Mouse (Mus musculus): Measurements from ENCODE around the gene Dynlt1f. TPM values are rescaled to one million over a fixed set of nuclear protein-coding genes. Genes with fewer than 3 reads are reported as not detected.
A peak's percentile ranks its signal among the peaks of the same experiment; 100 is the strongest.
"Not testable (repeated sequence)": the region's sequence is repeated elsewhere in the genome, so short reads cannot be mapped to it uniquely, and the experiment has no call there.

The Dynlt1f gene
- polyA plus RNA-seq, 1 experiment from 2014 or later, result 258 TPM

DNA sequence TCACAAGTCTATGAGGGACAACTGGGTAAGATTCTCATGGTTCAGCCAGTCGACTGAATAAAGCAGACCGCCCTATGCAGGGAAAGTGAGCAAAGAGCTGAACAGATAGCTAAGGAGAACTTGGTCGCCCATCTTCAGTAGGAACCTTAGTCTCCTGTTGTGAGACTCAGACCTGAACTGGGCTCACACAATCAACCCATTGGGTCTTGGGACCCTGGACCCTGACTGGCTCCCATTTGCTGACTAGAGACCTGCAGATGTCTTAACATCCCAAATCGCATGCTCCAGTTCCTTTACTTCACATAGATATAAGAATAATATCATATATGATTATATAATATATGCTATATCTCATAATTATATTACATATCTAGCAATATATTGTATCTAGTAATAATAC, 18.3 kb downstream of the Dynlt1f start:
- not testable (repeated sequence) for H3K27me3 ChIP-seq (ENCODE audit: control insufficient read depth, insufficient read depth, low read depth, low read length); H3K4me1 ChIP-seq (replicated peaks; ENCODE audit: control insufficient read depth, insufficient read depth, low read length); H3K9me3 ChIP-seq (ENCODE audit: control insufficient read depth, low read length); H3K36me3 ChIP-seq (ENCODE audit: control insufficient read depth, insufficient read depth, low read length); H3K27ac ChIP-seq (ENCODE audit: low read length); ATAC-seq (ENCODE audit: low read depth); H3K4me2 ChIP-seq (ENCODE audit: low read depth, low read length); H3K4me3 ChIP-seq (ENCODE audit: low read length); H3K9ac ChIP-seq (ENCODE audit: low read length)
- WGBS, result 93% methylated on average over 4 of the region's 4 CpGs

GRCm38 (mm10) chr17:6636861-6637260, 18.8 kb downstream of the Dynlt1f start:
- Histone ChIP-seq H3K4me2 (ENCODE audit: low read depth, low read length) (no peak overlapping the region), H3K27me3 (ENCODE audit: control insufficient read depth, insufficient read depth, low read depth, low read length) (no peaks in the 10 kb centered on the region), H3K36me3 (ENCODE audit: control insufficient read depth, insufficient read depth, low read length) (no peaks in the 10 kb centered on the region), H3K27ac (ENCODE audit: low read length) (no peak overlapping the region), H3K4me3 (ENCODE audit: low read length) (no peak overlapping the region), H3K9me3 (ENCODE audit: control insufficient read depth, low read length) (no peaks in the 10 kb centered on the region), H3K4me1 (replicated peaks; ENCODE audit: control insufficient read depth, insufficient read depth, low read length) (no peaks in the 10 kb centered on the region), H3K9ac (ENCODE audit: low read length) (no peak overlapping the region)
- no peak for ATAC-seq (ENCODE audit: low read depth)
- 69% methylated on average over 5 of the region's 5 CpGs for WGBS

GRCm38 (mm10) chr17:6635781-6636180, 19.9 kb downstream of the Dynlt1f start:
- 63% methylated on average over 1 of the region's 4 CpGs for WGBS
- H3K4me1 ChIP-seq (replicated peaks; ENCODE audit: control insufficient read depth, insufficient read depth, low read length); H3K4me3 ChIP-seq (ENCODE audit: low read length); ATAC-seq (ENCODE audit: low read depth); H3K27me3 ChIP-seq (ENCODE audit: control insufficient read depth, insufficient read depth, low read depth, low read length); H3K27ac ChIP-seq (ENCODE audit: low read length); H3K9ac ChIP-seq (ENCODE audit: low read length); H3K9me3 ChIP-seq (ENCODE audit: control insufficient read depth, low read length); H3K36me3 ChIP-seq (ENCODE audit: control insufficient read depth, insufficient read depth, low read length); H3K4me2 ChIP-seq (ENCODE audit: low read depth, low read length): not testable (repeated sequence)

GRCm38 (mm10) chr17:6632850-6633249, 22.9 kb downstream of the Dynlt1f start:
- not testable (repeated sequence) for H3K9ac ChIP-seq (ENCODE audit: low read length); H3K9me3 ChIP-seq (ENCODE audit: control insufficient read depth, low read length); ATAC-seq (ENCODE audit: low read depth); H3K27ac ChIP-seq (ENCODE audit: low read length); H3K4me1 ChIP-seq (replicated peaks; ENCODE audit: control insufficient read depth, insufficient read depth, low read length); H3K27me3 ChIP-seq (ENCODE audit: control insufficient read depth, insufficient read depth, low read depth, low read length); H3K36me3 ChIP-seq (ENCODE audit: control insufficient read depth, insufficient read depth, low read length); H3K4me3 ChIP-seq (ENCODE audit: low read length); H3K4me2 ChIP-seq (ENCODE audit: low read depth, low read length)
- 92% methylated on average over 6 of the region's 6 CpGs for WGBS

DNA sequence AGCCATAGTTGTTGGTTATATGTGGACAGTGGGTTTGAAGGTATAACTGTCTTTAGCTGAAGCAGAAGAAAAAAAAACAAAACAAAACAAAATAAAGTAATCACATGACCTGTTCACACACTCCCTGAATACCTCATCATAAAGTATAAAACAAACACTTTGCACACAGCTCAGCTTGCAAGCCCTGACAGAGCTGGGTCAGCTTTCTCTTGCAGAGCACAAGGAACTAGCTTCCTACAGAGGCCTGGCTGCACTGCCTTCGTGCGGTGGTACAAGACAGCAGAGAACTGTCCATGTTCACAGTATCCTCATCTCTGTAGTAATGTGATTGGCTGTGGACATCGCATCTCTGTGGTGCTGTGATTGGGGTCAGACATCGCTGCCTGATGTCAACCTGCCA, 25.3 kb downstream of the Dynlt1f start:
- WGBS, result 79% methylated on average over 4 of the region's 4 CpGs
- not testable (repeated sequence) for H3K27ac ChIP-seq (ENCODE audit: low read length); H3K36me3 ChIP-seq (ENCODE audit: control insufficient read depth, insufficient read depth, low read length); H3K9ac ChIP-seq (ENCODE audit: low read length); ATAC-seq (ENCODE audit: low read depth); H3K4me3 ChIP-seq (ENCODE audit: low read length); H3K9me3 ChIP-seq (ENCODE audit: control insufficient read depth, low read length); H3K27me3 ChIP-seq (ENCODE audit: control insufficient read depth, insufficient read depth, low read depth, low read length); H3K4me1 ChIP-seq (replicated peaks; ENCODE audit: control insufficient read depth, insufficient read depth, low read length); H3K4me2 ChIP-seq (ENCODE audit: low read depth, low read length)

DNA sequence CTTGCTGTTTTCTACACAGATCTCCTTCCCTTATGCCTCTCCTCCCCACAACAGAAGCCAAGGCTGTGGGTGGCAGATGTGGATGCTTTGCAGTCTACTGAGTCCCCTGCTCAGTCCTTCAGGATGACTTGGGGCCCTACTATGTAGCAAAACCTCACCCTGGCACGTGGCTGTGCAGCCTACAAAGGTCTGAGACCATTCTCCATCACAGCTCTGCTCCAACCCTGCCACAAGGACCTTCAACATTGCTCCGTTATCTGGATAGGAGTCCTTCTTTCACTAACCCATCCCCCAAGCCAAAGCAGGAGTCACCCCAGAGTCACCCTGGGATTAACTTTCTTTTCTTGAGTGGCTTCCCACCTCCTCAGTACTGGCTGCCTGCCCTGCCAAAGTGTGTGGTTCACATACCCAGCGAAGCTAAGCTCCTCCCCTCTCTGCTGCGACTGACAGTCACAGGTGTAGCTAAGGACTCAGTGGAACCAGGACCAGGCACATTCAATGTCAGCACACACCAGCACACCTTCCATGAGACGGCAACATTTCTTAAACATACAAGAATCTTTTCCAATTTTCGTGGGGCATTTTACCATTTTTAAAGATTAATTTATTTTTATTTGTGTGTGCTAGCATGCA, 30.7 kb downstream of the Dynlt1f start:
- peak; percentile 61; the same call in 1 of the 2 replicates for ATAC-seq (ENCODE audit: low read depth)
- not testable (repeated sequence) for H3K27ac ChIP-seq (ENCODE audit: low read length); H3K4me1 ChIP-seq (replicated peaks; ENCODE audit: control insufficient read depth, insufficient read depth, low read length); H3K4me2 ChIP-seq (ENCODE audit: low read depth, low read length); H3K36me3 ChIP-seq (ENCODE audit: control insufficient read depth, insufficient read depth, low read length); H3K27me3 ChIP-seq (ENCODE audit: control insufficient read depth, insufficient read depth, low read depth, low read length); H3K9ac ChIP-seq (ENCODE audit: low read length); H3K9me3 ChIP-seq (ENCODE audit: control insufficient read depth, low read length); H3K4me3 ChIP-seq (ENCODE audit: low read length)
- 45% methylated on average over 1 of the region's 6 CpGs for WGBS

DNA sequence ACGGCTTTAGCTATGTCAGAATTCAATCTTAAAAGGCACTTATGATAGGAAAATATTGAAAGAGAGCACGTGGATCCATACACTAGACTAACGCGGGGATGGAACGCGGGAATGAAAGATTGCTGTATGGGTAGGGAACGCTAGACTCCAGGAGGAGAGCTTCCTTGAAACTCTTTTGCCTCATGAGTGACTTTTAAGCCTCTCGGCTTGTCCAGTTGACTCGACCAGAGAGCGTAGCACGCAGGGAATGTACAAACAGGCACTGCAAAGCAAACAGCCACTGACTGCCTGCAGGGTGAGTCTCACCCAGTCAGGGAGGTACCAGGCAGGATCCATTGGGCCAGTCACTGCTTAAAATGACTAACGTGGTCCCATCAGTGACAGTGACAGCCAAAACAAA, 33.7 kb downstream of the Dynlt1f start:
- H3K4me3 ChIP-seq (ENCODE audit: low read length); H3K36me3 ChIP-seq (ENCODE audit: control insufficient read depth, insufficient read depth, low read length); H3K4me1 ChIP-seq (replicated peaks; ENCODE audit: control insufficient read depth, insufficient read depth, low read length); H3K27me3 ChIP-seq (ENCODE audit: control insufficient read depth, insufficient read depth, low read depth, low read length); H3K27ac ChIP-seq (ENCODE audit: low read length); ATAC-seq (ENCODE audit: low read depth); H3K9ac ChIP-seq (ENCODE audit: low read length); H3K4me2 ChIP-seq (ENCODE audit: low read depth, low read length); H3K9me3 ChIP-seq (ENCODE audit: control insufficient read depth, low read length): not testable (repeated sequence)
- WGBS, result 59% methylated on average over 11 of the region's 12 CpGs

GRCm38 (mm10) chr17:6620730-6621451, 34.8 kb downstream of the Dynlt1f start:
- 71% methylated on average over 17 of the region's 20 CpGs for WGBS
- H3K9me3 ChIP-seq (ENCODE audit: control insufficient read depth, low read length); ATAC-seq (ENCODE audit: low read depth); H3K9ac ChIP-seq (ENCODE audit: low read length); H3K4me3 ChIP-seq (ENCODE audit: low read length); H3K27ac ChIP-seq (ENCODE audit: low read length); H3K4me2 ChIP-seq (ENCODE audit: low read depth, low read length); H3K27me3 ChIP-seq (ENCODE audit: control insufficient read depth, insufficient read depth, low read depth, low read length); H3K4me1 ChIP-seq (replicated peaks; ENCODE audit: control insufficient read depth, insufficient read depth, low read length); H3K36me3 ChIP-seq (ENCODE audit: control insufficient read depth, insufficient read depth, low read length): not testable (repeated sequence)

DNA sequence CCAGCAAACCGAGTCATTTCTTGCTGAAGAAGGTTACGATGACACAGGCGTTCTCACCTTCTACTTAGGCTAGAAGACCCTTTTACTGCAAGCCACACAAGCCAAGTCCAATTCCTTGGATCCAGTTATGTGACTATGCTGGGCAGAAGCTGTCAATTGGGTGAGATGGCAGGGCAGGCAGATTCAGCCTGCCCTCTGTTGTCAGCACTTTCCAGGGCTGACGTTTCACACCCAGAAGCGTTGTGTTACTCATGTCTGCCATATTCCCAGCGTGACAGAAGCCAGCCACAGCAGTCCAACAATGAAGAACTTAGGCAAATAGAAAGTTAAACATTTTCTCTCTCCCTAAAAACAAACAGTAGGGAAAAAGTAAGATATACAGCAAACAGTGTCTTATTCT, 35.7 kb downstream of the Dynlt1f start:
- not testable (repeated sequence) for H3K4me2 ChIP-seq (ENCODE audit: low read depth, low read length); H3K9me3 ChIP-seq (ENCODE audit: control insufficient read depth, low read length); H3K4me3 ChIP-seq (ENCODE audit: low read length); H3K9ac ChIP-seq (ENCODE audit: low read length); H3K27me3 ChIP-seq (ENCODE audit: control insufficient read depth, insufficient read depth, low read depth, low read length); ATAC-seq (ENCODE audit: low read depth); H3K36me3 ChIP-seq (ENCODE audit: control insufficient read depth, insufficient read depth, low read length); H3K27ac ChIP-seq (ENCODE audit: low read length); H3K4me1 ChIP-seq (replicated peaks; ENCODE audit: control insufficient read depth, insufficient read depth, low read length)
- WGBS, result 57% methylated on average over 5 of the region's 6 CpGs

All from lung, embryonic 16.5 days (tissue).